Mouse (Mus musculus) urinary bladder, adult 18-20 months (tissue): ENCODE data around the gene Sdcbp2.
"Not testable (repeated sequence)": the region's sequence is repeated elsewhere in the genome, so short reads cannot be mapped to it uniquely, and the experiment has no call there.

Experiments
- DNase-seq, 2 experiments: peaks; one replicate each; pipeline ENCODE4 v3.0.0; 2022; ENCODE audit warnings: low spot score in 2 of 2, mixed read lengths in 2 of 2

The Sdcbp2 gene

DNA sequence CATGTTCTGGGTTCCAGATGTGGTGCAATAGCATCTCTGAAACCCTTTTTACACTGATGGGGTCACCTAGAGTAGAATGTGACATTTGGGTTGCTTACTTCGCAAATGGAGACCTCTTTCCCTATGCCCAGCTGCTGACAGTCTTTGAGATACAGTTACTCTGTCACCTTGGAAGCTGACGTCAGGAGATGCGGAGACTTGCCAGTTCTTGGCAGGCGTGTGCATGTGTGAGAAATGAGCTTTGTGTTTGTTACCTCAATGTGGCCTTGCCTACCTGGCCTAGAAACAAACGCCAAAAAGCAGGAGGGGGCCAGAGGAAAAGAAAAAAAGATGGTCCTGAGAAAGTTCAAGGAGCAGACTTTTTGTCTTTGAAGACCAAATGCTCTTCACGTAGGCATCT lies 5.6 kb upstream of the Sdcbp2 start:
- no peak for DNase-seq

DNA sequence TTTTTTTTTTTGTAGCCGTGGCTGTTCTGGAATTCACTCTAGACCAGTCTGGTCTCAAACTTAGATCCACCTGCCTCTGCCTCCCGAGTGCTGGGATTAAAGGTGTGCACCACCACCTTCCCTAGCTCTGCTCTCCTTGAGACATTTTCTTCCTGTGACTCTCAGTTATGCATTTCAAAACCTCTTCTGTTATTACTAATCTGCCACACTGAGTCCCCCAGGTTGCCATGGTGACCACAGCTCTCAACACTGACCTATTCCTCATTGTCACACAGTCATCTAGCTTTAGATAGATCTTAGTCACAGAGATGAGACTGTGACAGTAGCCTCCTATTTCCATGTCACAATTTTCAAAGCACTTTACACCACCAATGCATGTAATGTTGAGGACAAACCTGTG lies 3.0 kb upstream of the Sdcbp2 start:
- DNase-seq: no peak

- DNase-seq: no peak
Observed at GRCm38 (mm10) chr2:151573667-151574066, 1.2 kb downstream of the Sdcbp2 start.

DNA sequence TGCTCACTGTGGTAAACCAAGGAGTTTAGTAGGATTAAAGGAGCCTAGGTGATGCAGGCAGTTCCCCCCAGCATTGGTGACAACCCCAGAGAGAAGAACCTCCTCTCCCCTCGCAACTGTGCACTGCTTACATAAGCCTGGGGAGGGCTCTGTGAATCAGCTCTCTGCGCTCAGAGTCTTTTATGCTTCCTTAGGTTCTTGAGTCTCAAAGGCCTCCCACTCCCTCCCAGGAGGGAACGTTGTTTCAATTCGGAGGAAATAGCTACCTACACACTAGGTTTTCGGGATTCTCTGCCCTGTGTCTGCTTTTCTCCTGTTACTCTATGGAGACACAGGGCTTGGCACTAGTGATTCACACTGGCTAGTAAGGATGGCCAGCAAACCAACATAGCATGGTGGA lies 2.2 kb downstream of the Sdcbp2 start:
- DNase-seq: no peak

- no peak for DNase-seq
Observed at GRCm38 (mm10) chr2:151575119-151575698, 2.8 kb downstream of the Sdcbp2 start.

DNA sequence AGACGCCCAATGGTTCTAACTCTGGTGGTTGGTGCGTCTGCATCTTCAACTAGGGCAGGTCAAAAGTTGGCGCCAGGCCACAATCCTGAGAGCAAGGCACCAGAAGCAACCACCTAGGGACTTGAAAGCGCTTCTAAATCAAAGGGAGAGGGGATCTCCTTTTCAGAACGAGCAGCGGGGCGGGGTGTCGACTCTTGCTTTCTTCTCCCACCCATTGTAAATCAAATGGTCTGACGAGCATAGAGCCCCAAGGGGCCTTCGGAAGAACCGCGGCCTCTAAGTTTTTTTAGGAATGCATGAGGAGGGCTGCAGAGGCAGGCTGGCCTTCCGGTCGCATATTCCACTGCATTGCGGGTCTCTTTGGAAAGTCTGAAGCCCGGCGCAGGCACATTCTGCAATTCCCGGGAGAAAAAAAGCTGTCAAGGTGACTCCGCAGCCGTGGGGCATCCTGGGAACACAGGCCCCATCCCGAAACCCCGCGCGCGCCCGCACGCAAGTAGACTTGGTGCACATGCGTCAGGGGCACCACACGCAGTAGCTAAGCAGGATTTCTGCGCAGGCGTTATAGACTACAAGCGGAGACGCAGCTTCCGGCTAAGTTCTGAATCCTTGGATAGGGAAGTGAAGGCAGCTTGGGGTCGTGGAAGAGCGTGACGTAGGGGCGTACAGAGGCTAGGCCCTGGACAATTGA lies 3.4 kb downstream of the Sdcbp2 start:
- DNase-seq: peak; percentile 73 to 82

GRCm38 (mm10) chr2:151579183-151579582 lies 6.8 kb downstream of the Sdcbp2 start:
- no peak for DNase-seq

DNA sequence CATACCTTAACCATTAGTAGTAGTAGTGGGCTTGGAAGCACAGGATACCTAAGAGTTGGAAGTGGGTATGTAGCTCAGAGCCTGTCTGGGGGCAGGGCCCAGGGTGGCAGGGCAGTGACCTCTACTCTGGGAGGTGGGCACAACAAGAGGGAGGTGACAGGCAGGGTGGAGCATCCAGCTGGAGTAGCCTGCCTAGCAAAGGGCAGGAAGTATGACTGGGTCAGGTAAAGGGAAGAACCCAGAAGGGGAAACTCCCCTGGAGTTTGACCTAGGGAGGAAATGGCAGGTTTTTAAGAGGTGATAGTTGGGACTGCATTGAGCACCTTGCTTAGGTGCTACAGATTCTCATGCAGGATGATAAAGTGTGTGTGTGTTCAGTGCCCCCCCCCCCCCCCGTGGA lies 8.5 kb downstream of the Sdcbp2 start:
- DNase-seq: no peak

GRCm38 (mm10) chr2:151585934-151586333 lies 13.5 kb downstream of the Sdcbp2 start:
- no peak for DNase-seq

DNA sequence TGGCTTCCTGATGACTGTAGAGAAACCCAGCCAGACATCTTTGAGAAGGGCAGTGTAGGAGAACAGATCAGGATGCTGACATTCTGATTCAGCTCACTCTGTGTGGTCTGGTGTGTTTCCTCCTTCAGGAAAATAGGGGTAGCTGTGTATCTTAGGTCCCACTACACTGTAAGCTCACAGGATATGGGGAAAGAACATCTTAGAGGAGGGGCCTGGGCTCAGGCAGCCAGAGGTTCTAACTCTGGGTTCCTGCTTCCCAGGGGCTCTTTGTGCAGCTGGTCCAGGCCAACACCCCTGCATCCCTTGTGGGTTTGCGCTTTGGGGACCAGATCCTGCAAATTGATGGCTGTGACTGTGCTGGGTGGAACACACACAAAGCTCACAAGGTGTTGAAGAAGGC lies 14.4 kb downstream of the Sdcbp2 start:
- no peak for DNase-seq

GRCm38 (mm10) chr2:151587306-151587705 lies 14.9 kb downstream of the Sdcbp2 start:
- no peak for DNase-seq

DNA sequence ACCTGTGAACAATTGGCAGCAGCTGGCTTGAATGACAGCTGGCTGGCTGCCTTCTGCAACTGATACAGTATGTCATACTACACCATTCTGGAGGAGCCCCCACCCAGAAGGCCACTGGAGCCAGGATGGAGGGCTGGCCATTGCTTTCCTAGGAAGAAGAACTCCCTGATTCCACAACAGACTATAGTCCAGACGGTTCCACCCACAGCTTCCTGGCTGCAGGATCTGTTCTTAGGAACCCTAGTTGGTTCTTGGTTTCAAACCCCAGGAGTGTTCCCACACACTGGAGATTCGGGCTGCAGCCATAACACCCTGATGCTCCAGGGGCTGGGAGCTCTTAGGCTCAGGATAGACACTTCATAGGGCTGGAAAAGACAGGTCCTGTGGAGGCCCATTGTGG lies 25.6 kb downstream of the Sdcbp2 start:
- no peak for DNase-seq

DNA sequence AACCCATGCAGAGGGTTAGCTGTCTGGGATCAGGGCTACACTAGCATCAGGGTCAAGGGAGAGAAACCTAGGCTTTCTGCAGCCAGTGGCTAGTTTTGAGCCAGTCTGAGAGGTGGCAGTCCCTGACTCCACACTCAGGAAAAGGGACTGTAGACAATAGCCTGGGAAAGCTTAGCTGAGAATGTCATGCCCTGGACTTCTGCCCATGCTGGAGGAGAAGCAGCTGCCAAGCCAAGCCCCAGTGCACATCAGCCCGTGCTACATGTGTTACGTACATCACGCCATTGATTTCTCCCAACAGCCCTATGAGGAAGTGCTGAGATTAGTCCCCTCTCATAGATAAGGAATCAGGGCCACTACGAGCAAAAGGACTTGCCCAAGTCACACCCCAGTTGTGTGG lies 29.7 kb downstream of the Sdcbp2 start:
- DNase-seq: no peak

DNA sequence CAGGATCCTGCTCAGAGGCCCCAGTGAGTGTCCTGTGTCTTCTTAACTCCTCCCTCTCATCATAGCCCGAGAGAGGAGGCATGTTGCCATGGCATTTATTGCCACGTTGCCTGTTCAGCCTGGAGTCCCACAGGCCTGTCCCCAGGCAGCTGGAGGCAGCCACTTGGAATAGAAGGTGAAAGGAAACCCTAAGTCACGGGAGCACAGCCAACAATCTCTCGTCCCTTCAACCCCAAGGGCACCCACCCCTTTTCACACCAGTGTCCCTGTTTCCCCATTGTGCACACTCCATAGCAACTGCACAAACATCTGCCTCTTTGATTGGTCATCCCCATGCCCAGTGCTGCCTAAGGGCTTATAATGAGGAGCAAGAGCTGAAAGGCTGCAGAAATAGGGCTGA lies 31.2 kb downstream of the Sdcbp2 start:
- no peak for DNase-seq

- peak in 1 of 2 experiments; percentile 4 for DNase-seq
Observed at GRCm38 (mm10) chr2:151605437-151605987, 33.1 kb downstream of the Sdcbp2 start.

GRCm38 (mm10) chr2:151608435-151608834 lies 36.0 kb downstream of the Sdcbp2 start:
- DNase-seq: no peak

- DNase-seq: no peak
Observed at GRCm38 (mm10) chr2:151609974-151610373, 37.6 kb downstream of the Sdcbp2 start.

- not testable (repeated sequence) for DNase-seq
Observed at GRCm38 (mm10) chr2:151615779-151616178, 43.4 kb downstream of the Sdcbp2 start.

DNA sequence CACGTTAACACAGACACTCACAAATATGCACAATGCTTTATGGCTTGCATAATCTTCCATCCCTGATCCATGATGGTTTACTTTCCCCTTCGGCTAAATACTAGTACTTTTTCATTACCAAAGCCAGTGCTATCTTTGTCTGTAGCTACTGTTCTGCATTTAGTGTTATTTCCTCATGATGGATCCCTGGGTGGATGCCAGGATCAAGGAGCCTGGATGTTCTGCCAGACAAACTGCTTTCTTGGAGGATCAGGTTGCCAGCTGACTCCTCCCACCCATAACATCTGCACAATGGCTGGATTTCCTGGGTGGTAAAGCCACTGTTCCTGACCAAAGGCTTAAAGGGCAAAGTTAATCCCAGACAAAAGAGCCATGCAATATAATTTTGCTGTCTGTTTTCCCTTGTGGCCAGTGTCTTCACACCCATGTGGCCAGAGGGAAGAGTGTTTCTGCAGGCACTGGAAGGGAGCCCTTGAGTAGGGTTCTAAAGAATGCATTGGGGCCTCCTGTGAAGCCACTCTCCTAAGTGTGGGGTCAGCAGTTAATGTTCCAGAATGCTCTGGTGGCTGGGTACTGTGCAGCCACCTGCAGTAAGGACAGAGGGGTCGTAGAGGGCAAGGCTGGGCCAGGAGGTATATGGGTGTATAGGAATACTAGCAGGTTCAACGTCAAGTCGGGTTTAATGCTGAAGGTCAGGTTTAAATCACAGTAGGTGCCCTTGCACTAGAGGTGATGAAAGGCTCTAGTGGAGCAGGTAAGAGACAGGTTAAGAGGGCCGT lies 44.3 kb downstream of the Sdcbp2 start:
- no peak for DNase-seq

GRCm38 (mm10) chr2:151623776-151624175 lies 51.4 kb downstream of the Sdcbp2 start:
- DNase-seq: no peak

- no peak for DNase-seq
Observed at GRCm38 (mm10) chr2:151626296-151626695, 53.9 kb downstream of the Sdcbp2 start.

DNA sequence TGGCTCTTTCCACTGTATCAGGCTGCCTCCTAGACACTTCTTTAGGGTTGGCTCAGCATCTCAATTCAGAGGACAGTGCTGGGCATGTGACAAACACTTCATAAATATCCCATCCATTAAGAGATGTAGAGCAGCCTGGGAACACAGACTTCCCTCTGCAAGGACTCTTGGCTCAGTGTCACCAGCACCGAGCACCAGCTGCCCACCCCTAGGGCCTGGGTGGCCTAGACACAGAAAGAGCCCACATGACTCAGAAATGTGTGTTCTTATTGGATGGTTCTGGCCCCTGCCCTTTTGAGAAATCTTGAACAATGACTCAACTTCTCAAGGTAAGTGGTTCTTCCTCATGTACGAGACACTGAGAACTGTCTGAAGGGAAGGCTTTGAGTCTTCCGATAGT lies 55.6 kb downstream of the Sdcbp2 start:
- no peak for DNase-seq

DNA sequence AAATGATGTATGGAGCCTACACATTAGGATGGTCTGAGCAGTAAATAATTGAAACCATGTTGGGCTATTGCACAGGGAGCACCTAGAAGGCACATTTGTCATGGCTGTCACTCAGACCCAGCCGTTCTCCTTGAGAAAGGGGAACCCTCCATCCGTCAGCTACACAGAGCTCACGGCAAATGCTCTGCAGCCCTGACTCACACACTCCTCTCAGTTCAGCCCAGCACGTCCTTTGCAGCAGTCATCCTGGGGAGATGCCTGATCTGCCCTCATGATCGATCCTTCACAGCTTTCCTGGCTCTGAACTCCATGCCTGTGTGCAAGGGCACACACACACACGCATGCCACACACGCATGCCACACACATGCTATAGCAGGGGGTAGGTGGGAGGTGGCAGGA lies 56.9 kb downstream of the Sdcbp2 start:
- no peak for DNase-seq
